Mouse (Mus musculus): ENCODE data around the gene Arhgap24.

Gene Arhgap24

DNA sequence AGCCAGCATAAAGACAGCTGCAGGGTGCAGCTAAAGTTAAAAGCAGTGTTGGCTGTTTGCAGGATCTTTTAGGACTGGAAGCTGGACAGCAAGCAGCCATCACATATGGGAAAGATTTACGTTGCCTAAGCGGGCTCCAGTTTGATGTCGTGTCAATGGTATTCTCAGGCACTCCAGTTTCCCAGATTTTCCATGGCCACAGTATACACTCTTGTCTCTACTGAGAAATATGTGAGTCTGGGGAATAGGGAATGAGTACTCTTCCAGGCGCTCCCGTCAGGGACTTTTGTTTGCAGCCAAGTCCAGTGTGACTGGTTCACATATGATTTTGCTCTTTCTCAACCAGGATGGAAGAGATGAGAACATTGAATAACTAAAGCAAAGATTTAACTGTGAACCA is 254.9 kb downstream of the Arhgap24 start:
- DNase-seq (ENCODE audit: extremely low read depth, low read depth), result no peak

DNA sequence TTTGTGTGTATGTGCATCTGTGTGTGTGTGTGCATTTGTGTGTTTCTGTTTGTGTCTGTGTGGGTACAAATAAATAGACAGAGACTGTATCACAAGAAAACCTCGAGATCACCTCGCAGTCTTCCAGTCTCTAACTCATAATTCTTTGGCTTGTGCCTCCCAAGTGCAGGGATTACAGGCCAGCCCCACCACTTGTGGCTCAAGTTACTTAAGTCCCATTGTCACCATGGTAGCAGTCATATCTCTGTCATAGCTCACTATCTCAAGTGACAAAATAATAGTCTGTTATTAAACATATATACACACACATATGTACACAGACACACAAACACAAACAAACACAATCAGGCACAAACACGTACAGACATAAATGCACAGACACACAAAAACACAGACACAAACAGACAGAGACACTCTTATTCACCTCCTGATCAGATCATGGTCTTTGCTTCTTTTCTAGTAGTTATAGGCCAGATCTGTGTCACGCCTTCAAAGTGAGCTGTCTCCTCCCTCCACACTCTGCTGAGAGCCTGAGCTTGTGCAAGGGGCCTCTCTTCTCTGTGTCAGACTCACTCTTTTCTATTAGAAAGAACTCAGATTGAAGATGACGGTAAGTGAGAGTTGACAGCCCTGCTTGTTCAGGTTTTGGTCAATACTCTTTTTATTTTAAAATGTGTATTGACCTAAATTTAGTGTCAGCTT is 261.5 kb downstream of the Arhgap24 start:
- no peak for DNase-seq (ENCODE audit: extremely low read depth, low read depth)

DNA sequence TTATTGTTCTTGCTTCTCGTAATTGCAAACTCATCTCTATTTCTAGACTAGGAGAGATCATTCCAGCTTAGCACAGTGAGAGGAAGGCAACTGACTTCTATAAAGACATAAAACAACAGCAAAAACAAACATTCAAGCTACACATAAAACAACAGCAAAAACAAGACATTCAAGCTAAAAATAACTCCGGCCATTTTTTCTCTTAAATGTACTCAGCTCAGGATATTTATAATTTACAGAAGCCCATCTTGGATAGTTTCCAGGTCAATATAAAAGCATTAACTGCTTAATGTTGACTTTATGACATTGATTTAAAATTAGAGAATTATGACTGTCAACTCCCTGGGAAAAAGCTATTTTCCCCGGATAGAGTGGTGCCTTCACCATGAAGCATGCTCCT is 262.2 kb downstream of the Arhgap24 start:
- no peak for DNase-seq (ENCODE audit: extremely low read depth, low read depth)

DNA sequence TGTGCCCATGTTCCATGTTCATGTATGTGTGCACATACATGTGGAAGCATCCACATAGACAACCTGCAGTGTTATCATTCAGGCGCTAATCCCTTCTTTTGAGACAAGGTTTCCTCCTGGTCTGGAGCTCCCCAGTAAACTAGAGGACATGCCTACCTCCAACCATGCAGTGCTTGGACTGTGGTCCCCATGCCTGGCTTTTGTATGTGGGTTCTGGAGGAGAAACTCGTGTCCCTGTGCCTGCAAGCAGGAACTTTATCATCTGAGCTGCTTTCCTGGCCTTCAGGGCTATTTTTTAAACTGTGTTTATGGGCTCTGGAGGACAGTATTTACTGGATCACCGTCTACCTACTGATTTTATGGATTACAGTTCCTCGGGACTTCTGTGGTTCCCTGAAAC is 262.9 kb downstream of the Arhgap24 start:
- no peak for DNase-seq (ENCODE audit: extremely low read depth, low read depth)

DNA sequence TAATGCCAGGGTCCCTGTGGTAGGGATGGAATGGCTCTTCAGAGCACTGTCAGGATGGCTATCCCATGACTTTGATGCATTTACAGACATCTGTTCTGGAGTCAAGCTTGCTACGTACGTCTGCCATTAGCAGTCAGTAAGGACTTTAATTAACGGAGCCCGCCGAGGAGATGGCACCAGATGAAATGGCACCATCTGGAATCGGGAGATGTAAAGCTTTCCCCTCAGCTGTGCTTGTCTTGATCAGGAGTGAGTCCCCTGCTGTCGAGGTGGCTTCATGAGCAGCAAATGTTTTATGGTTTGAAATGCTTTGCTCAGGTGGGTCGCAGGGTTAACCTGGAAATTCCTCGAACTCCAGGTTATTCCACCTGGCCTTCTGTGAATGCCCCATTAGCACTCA is 267.0 kb downstream of the Arhgap24 start:
- no peak for DNase-seq (ENCODE audit: extremely low read depth, low read depth)

DNA sequence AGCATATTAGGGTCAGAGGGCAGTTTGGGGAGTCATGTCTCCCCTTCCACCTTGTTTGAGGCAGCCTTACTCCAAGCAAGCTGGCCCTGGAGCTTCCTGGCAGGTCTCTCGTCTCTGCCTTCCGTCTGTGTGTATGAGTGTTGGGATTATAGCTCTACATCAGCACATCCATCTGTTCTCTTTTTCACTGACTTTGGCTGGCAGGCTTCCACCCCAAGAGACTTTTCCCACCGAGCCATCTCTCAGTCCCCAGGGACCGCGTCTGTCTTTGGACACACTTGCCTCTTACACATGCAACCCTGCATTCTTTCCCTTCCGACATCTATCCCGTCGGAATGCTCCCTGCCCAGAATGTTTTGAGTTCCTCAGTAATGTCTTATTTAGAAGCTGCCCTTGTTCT is 267.8 kb downstream of the Arhgap24 start:
- no peak for DNase-seq (ENCODE audit: extremely low read depth, low read depth)

DNA sequence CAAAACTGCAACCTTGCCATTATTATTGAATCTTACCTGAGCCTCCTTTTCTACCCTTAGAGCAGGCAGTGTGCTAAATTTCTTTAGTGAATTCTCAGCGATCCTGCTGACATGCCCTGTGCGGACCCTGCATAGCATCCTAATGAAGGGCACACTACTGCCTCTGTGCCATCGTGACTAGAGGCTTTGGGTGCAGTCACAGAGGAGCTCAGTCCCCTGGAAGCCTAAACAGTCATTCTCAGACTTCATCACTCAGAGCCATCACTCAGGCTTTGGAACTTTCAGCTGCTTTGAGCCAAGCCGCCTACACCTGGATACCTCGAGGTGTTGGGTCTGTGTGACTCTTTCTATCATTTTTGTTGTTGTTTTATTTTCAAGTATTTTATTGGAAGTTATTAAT is 269.5 kb downstream of the Arhgap24 start:
- DNase-seq (ENCODE audit: extremely low read depth, low read depth), result no peak

DNA sequence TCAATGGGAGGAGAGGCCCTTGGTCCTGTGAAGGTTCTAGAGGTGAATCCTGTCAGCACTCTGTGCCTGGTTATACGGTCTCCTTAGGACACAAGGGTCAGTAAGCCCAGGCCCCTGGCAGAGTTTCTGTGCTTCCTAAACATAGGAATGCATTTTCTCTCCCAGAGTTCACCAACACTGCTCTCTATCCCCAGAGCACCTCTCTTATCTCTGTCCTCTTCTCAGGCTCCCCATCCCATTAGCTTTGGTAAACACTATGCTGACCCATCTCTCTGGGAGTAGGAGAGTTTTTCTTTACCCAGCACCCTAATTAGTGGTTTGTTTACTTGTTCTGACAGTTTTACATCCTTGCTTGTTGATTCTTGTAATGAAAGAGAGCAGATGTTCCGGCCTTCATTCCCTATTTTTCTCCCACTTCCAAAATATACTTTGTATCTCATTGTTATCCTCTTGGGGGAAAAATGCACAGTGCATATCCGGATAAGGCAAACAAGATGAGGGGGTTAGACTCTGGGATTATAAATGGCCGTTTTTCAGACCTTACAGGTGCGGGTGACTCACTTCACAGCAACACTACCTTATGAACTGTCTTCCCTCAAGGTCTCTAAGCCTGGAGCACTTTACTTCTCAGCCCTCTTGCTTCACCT is 270.6 kb downstream of the Arhgap24 start:
- DNase-seq (ENCODE audit: extremely low read depth, low read depth), result no peak

DNA sequence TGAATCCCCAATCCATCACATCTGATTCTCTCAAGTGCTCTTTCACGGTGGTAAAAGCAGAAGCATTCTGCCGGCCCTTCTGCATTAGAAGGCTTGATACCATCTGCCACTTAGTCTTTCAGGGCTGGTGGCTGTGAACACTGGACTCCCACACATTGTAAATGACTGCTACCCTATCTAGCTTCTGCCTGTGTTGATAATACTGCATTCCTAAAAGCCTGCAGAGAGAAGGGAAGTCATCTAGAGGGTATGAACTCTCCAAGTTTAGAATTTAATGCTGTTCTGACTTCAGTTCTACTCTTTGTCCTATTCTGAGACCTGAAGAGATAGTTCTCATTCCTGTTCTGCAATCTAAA is 271.1 kb downstream of the Arhgap24 start:
- DNase-seq (ENCODE audit: extremely low read depth, low read depth), result no peak

DNA sequence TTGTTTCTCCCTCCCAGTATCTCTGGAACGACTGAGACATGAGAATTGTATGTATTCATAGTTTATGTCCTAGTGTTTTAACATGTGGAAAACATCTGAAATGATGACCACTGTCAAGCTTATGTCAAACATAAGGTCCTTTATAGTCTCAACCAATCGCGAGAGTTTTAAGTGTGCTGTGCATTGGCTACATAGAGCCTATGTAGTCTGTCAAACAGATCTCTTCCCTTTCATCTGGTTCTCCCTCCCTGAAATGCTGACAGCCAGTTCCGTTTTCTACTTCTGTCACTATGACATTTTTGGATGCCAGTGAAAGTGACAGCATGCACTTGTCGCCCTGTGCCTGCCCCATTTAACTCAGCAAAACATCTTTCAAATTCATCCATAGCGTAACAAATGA is 275.8 kb downstream of the Arhgap24 start:
- no peak for DNase-seq (ENCODE audit: extremely low read depth, low read depth)

DNA sequence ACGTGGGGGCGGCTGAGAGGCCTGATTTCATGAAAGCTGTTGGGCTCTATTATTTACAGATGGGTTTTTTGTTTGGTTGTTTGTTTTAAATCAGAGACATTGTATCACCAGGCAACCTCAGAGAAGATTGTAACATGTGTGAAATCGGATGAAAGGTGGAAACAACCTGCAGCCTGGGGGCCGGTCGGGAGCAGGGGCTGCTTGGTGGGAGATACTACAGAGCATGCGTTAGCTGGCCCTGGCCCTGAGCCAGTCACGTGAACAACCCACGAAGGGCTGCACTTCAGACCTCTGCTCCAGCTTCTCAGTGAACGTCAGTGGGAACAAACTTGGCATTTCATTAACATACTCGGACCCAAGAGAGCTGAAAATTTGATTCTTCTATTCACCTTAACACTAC is 284.5 kb downstream of the Arhgap24 start:
- DNase-seq (ENCODE audit: extremely low read depth, low read depth), result no peak

DNA sequence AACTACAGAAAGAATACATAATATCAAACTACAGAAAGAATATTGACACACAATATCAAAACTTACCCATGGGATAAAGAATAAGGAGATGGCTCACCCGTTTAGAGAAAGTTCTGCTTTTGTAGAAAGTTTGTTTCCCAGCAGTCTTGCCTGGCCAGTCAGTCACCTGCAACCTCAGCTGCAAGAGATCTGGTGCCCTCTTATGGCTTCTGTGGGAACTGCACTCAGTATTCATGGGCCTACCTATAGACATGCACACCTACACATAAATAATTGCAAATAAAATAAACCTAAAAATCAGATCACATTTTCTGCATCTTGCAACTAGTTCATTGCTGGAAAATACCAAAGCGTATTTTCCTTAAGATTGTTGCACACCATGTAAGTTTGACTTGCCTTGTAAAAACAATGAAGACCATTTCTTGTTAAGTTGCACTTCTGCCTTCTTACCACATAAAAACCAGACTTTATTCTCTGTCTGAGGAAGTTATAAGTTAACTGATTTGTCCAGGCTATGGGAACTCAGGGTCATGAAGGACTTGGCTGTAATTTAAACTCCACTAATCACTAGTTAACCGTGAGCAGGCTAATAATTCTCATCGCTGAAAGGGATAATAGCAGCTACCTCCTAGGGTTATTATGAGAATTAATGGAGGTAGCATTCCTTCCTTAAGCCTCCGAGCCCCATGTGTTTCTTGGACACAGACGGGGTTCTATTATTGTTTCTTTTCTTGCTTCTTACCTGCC is 285.3 kb downstream of the Arhgap24 start:
- DNase-seq (ENCODE audit: extremely low read depth, low read depth), result peak; percentile 2

DNA sequence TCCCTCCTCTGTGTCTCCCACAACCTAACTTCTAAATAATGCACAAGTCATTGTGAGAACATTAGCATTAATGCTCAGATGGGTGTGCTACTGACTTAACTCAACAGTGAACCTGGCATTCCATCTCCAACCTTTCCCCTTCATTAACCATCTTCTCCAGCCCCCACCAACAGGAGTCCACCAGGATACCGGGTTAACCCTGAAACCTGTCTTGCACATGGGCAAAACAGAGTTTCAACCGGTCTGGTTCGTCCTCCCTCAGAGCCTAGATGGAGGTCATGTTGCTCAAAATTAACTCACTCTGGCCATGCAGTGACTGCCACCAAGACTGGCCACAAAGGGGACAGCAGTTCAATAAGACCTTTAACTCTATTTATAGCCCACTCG is 285.9 kb downstream of the Arhgap24 start:
- no peak for DNase-seq (ENCODE audit: extremely low read depth, low read depth)

DNA sequence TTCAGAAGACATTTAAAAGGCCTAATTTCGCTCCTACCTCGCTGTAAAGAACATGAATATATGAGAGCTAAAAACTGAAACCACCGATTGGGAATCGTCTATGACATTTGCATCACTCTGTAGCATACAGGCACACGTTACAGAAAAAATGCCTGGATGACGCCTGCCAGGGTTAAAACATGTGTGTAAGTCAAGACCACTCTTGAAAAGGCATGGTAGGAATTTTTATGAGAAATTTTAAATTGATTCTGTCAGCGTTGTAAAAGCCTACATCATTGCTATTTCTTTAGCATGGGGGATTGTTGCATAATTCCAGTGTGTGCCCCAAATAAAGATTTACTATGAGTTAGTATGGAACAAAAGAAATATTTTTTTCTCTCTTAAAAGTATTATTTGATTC is 286.6 kb downstream of the Arhgap24 start:
- DNase-seq (ENCODE audit: extremely low read depth, low read depth), result no peak

DNA sequence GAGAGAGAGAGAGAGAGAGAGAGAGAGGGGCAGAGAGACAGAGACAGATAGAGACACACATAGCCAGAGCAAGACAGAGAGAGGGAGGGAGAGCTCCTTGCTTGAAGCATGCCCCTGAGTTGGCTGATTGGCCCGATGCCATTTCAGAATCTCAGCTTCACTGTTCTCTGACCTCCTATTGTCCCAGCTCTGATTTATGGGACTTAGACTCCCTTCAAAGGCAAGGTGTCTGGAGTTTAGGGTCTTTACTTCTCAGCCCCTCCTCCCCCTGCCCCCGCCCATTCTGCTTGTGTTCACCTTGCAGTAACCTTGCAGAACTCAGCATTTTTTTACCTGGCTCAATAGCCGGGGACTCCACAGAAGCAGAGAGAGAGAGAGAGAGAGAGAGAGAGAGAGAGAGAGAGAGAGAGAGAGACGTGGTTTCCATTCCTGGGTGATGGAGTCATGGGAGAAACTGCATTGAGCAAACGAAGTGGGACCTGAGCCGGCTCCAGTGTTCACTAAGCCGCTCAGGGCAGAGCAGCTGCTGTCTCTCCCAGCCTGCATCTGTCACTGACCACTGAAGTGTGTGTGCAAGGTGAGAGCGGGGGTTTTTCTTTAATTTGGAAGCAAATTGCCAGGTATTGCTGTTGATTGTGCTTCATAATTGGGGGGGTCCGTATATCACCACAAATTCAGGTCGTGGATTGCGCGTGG is 287.3 kb downstream of the Arhgap24 start:
- no peak for DNase-seq (ENCODE audit: extremely low read depth, low read depth)

DNA sequence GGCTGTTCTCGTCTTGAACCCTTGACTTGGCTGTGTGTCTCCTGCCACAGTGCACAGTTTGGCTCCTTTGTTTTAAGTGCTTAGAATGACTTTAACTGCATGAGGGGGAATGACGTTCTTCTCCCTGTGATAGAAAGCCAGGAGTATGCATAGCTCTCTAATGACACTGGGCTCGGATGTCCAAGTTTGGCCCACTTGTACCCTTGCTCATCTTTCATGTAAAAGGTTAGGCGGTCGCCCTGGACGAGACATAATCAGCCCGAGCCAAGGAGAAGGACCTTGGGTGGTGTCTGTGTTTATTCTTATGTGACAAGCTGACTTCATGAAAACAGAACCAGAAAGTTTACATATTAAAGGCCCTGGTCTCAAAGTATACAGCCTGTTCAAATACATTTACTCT is 289.4 kb downstream of the Arhgap24 start:
- DNase-seq (ENCODE audit: extremely low read depth, low read depth), result no peak

DNA sequence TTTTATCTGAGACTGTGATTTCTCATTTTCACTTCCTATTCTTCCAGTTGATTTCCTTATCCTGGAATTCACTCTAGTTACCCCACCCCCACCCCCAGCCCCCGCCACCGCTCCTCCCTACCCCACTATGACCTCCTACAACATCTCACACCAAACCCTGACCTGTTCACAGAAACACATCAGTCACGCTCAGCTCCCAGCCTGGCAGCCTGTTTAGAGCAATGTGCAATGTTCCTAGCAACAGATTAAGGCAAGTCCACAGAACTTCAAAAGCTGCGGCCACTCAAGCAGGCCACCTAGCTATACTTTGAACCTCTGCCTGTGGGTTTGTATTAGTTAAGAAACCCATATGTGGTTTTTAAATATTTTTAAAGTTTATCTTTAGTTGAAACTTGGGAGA is 293.3 kb downstream of the Arhgap24 start:
- DNase-seq (ENCODE audit: extremely low read depth, low read depth), result no peak

DNA sequence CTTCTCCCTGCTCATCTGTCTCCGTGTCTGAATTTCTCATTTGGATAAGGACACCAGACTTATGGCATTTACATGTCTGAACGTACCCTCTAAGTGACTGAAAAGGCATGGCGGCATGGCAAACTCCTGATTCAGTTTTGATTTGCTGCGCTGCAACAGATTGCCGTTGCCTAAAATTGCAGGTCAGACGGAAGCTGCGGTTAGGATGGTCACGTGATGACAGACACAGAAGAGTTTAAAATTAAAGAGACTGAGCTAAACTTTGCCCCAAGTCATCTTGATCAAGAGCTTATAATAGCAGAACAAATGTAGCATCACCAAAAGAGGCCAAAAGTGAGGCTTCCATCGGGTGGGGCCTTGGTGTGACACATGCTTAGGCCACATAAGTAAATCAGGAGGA is 296.1 kb downstream of the Arhgap24 start:
- no peak for DNase-seq (ENCODE audit: extremely low read depth, low read depth)

DNA sequence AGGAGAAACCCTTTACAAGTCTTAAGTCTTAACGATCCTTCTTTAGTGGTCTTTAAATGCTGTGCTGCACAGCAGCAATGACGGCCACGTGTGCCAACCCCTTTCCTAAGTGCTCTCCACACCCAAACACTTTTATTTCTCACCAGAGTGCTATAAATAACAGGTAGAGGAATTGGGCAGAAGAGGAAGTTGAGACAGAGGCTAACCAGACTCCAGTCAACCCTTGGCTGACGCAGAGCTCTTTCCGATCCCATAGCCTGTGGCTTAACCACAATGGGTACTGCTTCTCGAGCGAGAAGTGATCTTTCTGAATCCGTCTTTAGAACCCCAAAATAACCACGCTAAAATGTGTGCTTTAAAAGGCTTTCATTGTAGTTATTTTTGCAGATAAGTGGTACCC is 296.7 kb downstream of the Arhgap24 start:
- no peak for DNase-seq (ENCODE audit: extremely low read depth, low read depth)

DNA sequence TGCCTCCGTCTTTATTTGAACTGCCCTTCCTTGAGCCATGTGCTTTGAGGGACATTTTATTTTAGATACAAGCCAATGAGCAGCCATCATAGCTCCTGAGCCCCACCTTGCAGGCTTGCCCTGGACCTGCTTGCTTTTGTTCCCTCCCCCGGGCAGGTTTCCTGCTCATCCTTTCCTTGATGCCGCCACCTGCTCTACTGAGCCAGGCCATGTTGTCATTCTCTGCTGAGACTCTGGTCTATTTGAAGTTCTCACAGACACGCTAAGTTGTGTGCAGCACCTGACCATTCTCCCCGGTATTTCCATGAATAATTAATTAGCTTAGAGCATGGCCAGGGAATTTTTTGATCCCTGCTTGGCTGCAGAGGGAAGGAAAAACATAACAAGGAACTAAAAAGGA is 297.1 kb downstream of the Arhgap24 start:
- no peak for DNase-seq (ENCODE audit: extremely low read depth, low read depth)

DNA sequence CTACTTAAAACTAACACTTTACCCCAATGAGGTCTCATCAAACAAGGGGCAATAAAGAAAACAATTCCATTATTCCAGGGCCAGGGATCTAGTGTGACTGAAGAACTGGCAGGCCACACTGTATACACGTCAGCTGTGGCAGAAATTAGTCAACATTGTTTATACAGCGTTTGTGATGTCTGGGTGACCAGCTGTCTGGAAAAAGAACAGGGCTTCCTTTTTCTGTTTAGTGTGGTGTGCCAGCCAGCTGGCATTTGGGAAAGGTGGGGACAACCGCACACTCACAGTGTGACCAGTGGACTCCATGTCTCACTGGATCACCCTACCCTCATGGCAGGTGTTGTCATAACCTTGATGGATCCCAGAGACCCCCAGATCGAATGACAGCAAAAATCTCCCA is 302.4 kb downstream of the Arhgap24 start:
- DNase-seq (ENCODE audit: extremely low read depth, low read depth), result no peak

DNA sequence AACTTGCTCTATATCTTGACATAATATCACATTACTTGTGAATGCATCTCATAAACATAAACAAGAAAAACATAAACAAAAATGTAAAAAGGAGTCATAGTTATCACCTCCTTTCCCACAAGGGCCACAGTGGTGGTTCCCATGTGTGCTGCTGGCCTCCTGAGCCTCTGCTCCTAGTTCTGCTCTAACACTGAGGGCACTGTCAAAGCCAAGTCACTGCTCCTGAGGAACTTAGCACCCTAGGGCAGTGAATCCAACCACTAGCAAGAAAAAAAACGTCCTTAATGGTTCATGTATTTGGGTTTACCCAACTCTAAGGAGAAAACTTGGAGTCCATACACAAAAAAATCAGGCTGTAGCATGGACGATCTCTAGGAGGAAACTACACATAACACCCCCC is 304.9 kb downstream of the Arhgap24 start:
- DNase-seq (ENCODE audit: extremely low read depth, low read depth), result no peak
